In the genomic region with DNA sequence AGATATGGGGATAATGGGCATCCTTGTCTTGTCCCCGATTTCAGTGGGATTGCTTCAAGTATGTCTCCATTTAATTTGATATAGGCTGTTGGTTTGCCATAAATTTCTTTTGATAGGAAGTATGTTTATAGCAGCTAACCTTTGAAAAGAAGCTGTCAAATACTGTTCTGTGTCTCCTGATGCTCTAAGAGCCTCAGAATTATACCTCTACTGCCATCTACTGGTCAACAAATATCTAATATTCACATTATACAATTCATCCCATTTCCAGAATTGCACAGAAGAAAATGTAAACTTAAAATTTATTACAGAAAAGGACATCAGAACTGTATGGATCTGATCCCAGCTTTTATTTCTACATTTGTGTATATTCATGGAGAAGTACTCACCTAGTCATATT, we compare ENCODE assay signal across 11 mouse cellular contexts.
A peak's percentile ranks its signal among the peaks of the same experiment; 100 is the strongest.
DNase-seq lines count a peak whose midpoint lies in the region; ATAC-seq and TF ChIP-seq lines count a peak whose summit lies in the region.
"Had no signal": no experiment of that assay in that cellular context is flagged by ENCODE, and none has a peak within 500 bp of the region (broad histone marks: within the 10 kb centered on the region; RNA-seq: fewer than 3 reads in every experiment).

No protein-coding gene starts in this region.

- in situ Hi-C loops in CH12.LX (cut with MboI; ENCODE audit: low pct_ligation_motif_present, low pct_unique_long_range_greater_than_20kb, low sequenced_read_pairs): no loop called here

- H3K9ac ChIP-seq in CH12.LX (ENCODE audit: insufficient read depth, low read depth): no peak overlapping the region
- H3K9ac ChIP-seq in limb, embryonic 13.5 days: no peak overlapping the region
- no peak overlapping the region for H3K9ac ChIP-seq in heart, embryonic 12.5 days

- H3K4me3 ChIP-seq in CH12.LX (replicated peaks in 1 of 3; ENCODE audit: low read depth in 2 of 3, low read length in 2 of 3, poor library complexity in 1 of 3): no peak overlapping the region
- no peak overlapping the region for H3K4me3 ChIP-seq in limb, embryonic 13.5 days
- H3K4me3 ChIP-seq in heart, embryonic 12.5 days: no peak overlapping the region

- H3K4me2 ChIP-seq in CH12.LX (ENCODE audit: insufficient read depth, low read depth, poor library complexity, severe bottlenecking): no peak overlapping the region
- H3K4me2 ChIP-seq in limb, embryonic 13.5 days (replicated peaks): no peak overlapping the region
- no peak overlapping the region for H3K4me2 ChIP-seq in heart, embryonic 12.5 days

- TF ChIP-seq POLR2A in CH12.LX (IDR thresholded peaks at IDR 0.05; ENCODE audit: low read depth, low read length): no peak

- no peaks in the 10 kb centered on the region for H3K36me3 ChIP-seq in CH12.LX (replicated peaks in 1 of 2; ENCODE audit: control insufficient read depth in 1 of 2, insufficient read depth in 1 of 2, low read length in 1 of 2)
- no peaks in the 10 kb centered on the region for H3K36me3 ChIP-seq in limb, embryonic 13.5 days
- H3K36me3 ChIP-seq in heart, embryonic 12.5 days: no peaks in the 10 kb centered on the region

- WGBS in limb, embryonic 13.5 days: 57% methylated on average over 1 of the region's 1 CpGs
- 70% methylated on average over 1 of the region's 1 CpGs for WGBS in heart, embryonic 12.5 days

- H3K4me1 ChIP-seq in CH12.LX (ENCODE audit: control insufficient read depth in 1 of 2, insufficient read depth in 2 of 2): no peaks in the 10 kb centered on the region
- H3K4me1 ChIP-seq in limb, embryonic 13.5 days: no peaks in the 10 kb centered on the region
- H3K4me1 ChIP-seq in heart, embryonic 12.5 days (replicated peaks): no peaks in the 10 kb centered on the region

- ATAC-seq in frontal cortex, adult (ENCODE audit: low TSS enrichment): peak; percentile 87
- ATAC-seq in limb, embryonic 13.5 days (ENCODE audit: low FRiP score, low read depth): peak; percentile 51; the same call in 1 of the 2 replicates
- no peak for ATAC-seq in heart, embryonic 12.5 days (ENCODE audit: insufficient number of reproducible peaks, low FRiP score)
- ATAC-seq: CD4-positive, CD25-positive, alpha-beta regulatory T cell, adult 4 months had no signal

- no peaks in the 10 kb centered on the region for H3K79me2 ChIP-seq in CH12.LX (replicated peaks; ENCODE audit: control insufficient read depth, extremely low read depth, insufficient read depth, poor library complexity, severe bottlenecking)

- peaks cover 22% of the 10 kb centered on the region for H3K9me3 ChIP-seq in CH12.LX (replicated peaks; ENCODE audit: low read length)
- no peaks in the 10 kb centered on the region for H3K9me3 ChIP-seq in limb, embryonic 13.5 days
- no peaks in the 10 kb centered on the region for H3K9me3 ChIP-seq in heart, embryonic 12.5 days (replicated peaks)

- H3K27ac ChIP-seq in CH12.LX (ENCODE audit: insufficient read depth, low read depth): no peak overlapping the region
- H3K27ac ChIP-seq in limb, embryonic 13.5 days: no peak overlapping the region
- H3K27ac ChIP-seq in heart, embryonic 12.5 days (ENCODE audit: poor library complexity, severe bottlenecking): no peak overlapping the region

- dilution Hi-C loops in CH12.LX (cut with MboI; ENCODE audit: extremely low pct_ligation_motif_present, extremely low pct_unique_long_range_greater_than_20kb, low sequenced_read_pairs): no loop called here

- no peak for DNase-seq in frontal cortex, postnatal 10 days (ENCODE audit: low spot score in 2 of 2)
- DNase-seq in CH12.LX (ENCODE audit: extremely low read depth): no peak
- peak; percentile 65 for DNase-seq in embryo, embryonic 10 days (ENCODE audit: low spot score)
- DNase-seq in layer of hippocampus, adult 11-12 months (ENCODE audit: low spot score): no peak
- no peak for DNase-seq in urinary bladder, adult 18-20 months (ENCODE audit: low spot score in 2 of 2)
- DNase-seq: cerebellum, adult 11-12 months; kidney, postnatal 25 days had no signal

- TF ChIP-seq RAD21 in CH12.LX (IDR thresholded peaks at IDR 0.05; ENCODE audit: low read depth, low read length): peak; percentile 10

- no peak for TF ChIP-seq EP300 in CH12.LX (IDR thresholded peaks at IDR 0.05; ENCODE audit: low read length)

- H3K27me3 ChIP-seq in CH12.LX (replicated peaks): no peaks in the 10 kb centered on the region
- H3K27me3 ChIP-seq in limb, embryonic 13.5 days: no peaks in the 10 kb centered on the region
- H3K27me3 ChIP-seq in heart, embryonic 12.5 days (replicated peaks): no peaks in the 10 kb centered on the region

- TF ChIP-seq CTCF in CH12.LX (conservative IDR thresholded peaks at IDR 0.05 in 1 of 2, IDR thresholded peaks at IDR 0.05 in 1 of 2; ENCODE audit: low read depth in 2 of 2, low read length in 2 of 2): peak in 1 of 2 experiments; percentile 20; a peak in 1 of 4 replicates

TF ChIP-seq in CH12.LX, 34 proteins besides CTCF, POLR2A, EP300 and RAD21:
- TF ChIP-seq ZMIZ1 (IDR thresholded peaks at IDR 0.05; ENCODE audit: low read depth, low read length): no peak
- no peak for TF ChIP-seq MXI1 (IDR thresholded peaks at IDR 0.05; ENCODE audit: low read depth, low read length)
- TF ChIP-seq GABPA (IDR thresholded peaks at IDR 0.05; ENCODE audit: insufficient replicate concordance, low read depth, low read length): no peak
- no peak for TF ChIP-seq NRF1 (IDR thresholded peaks at IDR 0.05; ENCODE audit: low read depth, low read length)
- no peak for TF ChIP-seq UBTF (IDR thresholded peaks at IDR 0.05; ENCODE audit: low read depth, low read length)
- no peak for TF ChIP-seq ETS1 (conservative IDR thresholded peaks at IDR 0.05; ENCODE audit: low read depth, low read length)
- TF ChIP-seq PAX5 (IDR thresholded peaks at IDR 0.05; ENCODE audit: low read length): no peak
- no peak for TF ChIP-seq E2F4 (IDR thresholded peaks at IDR 0.05; ENCODE audit: insufficient replicate concordance, low read depth, low read length)
- TF ChIP-seq USF1 (IDR thresholded peaks at IDR 0.05; ENCODE audit: low read depth, low read length): no peak
- no peak for TF ChIP-seq ELF1 (IDR thresholded peaks at IDR 0.05; ENCODE audit: low read depth, low read length)
- TF ChIP-seq MAFK (IDR thresholded peaks at IDR 0.05; ENCODE audit: insufficient replicate concordance, low read length): no peak
- no peak for TF ChIP-seq JUN (IDR thresholded peaks at IDR 0.05; ENCODE audit: insufficient read depth, low read depth, low read length)
- TF ChIP-seq SMC3 (IDR thresholded peaks at IDR 0.05; ENCODE audit: low read depth, low read length): no peak
- TF ChIP-seq BHLHE40 (IDR thresholded peaks at IDR 0.05; ENCODE audit: low read depth, low read length): no peak
- TF ChIP-seq MAX (IDR thresholded peaks at IDR 0.05; ENCODE audit: low read length): no peak
- TF ChIP-seq CHD1 (IDR thresholded peaks at IDR 0.05; ENCODE audit: low read depth, low read length): no peak
- no peak for TF ChIP-seq NELFE (IDR thresholded peaks at IDR 0.05; ENCODE audit: low read depth, low read length)
TF ChIP-seq in CH12.LX: peak in this region for 0.
